In genomic region chr8:92747951-92748350, GRCm38 (mm10) we compare ENCODE assay signal across 20 mouse cellular contexts.
DNase-seq lines count a peak whose midpoint lies in the region; ATAC-seq lines count a peak whose summit lies in the region.
"Had no signal": no experiment of that assay in that cellular context is flagged by ENCODE, and none has a peak within 500 bp of the region (broad histone marks: within the 10 kb centered on the region; RNA-seq: fewer than 3 reads in every experiment).

No protein-coding gene starts in this region.

- H3K27me3 ChIP-seq in hindbrain, embryonic 10.5 days (ENCODE audit: insufficient read depth, poor library complexity, severe bottlenecking), result peaks cover 39% of the 10 kb centered on the region
- H3K27me3 ChIP-seq in hindbrain, embryonic 16.5 days (replicated peaks; ENCODE audit: control insufficient read depth, insufficient read depth, low read length), result no peaks in the 10 kb centered on the region; the same call in 1 of the 2 replicates
- H3K27me3 ChIP-seq in midbrain, embryonic 11.5 days (ENCODE audit: control insufficient read depth, insufficient read depth, low read length), result no peaks in the 10 kb centered on the region
- H3K27me3 ChIP-seq: embryonic facial prominence, embryonic 12.5 days; limb, embryonic 13.5 days; liver, embryonic 13.5 days; lung, embryonic 15.5 days had no signal

- H3K36me3 ChIP-seq in hindbrain, embryonic 10.5 days, result no peaks in the 10 kb centered on the region
- H3K36me3 ChIP-seq in hindbrain, embryonic 16.5 days (ENCODE audit: control insufficient read depth, insufficient read depth, low read length), result no peaks in the 10 kb centered on the region
- no peaks in the 10 kb centered on the region for H3K36me3 ChIP-seq in midbrain, embryonic 11.5 days (ENCODE audit: control insufficient read depth, insufficient read depth, low read length)
- H3K36me3 ChIP-seq: embryonic facial prominence, embryonic 12.5 days; heart, embryonic 13.5 days; hindbrain, embryonic 15.5 days; limb, embryonic 13.5 days; liver, embryonic 13.5 days; lung, embryonic 15.5 days had no signal

- H3K4me1 ChIP-seq in hindbrain, embryonic 10.5 days (replicated peaks), result peaks cover 32% of the 10 kb centered on the region
- H3K4me1 ChIP-seq in hindbrain, embryonic 16.5 days (ENCODE audit: control insufficient read depth, insufficient read depth, low read depth, low read length), result no peaks in the 10 kb centered on the region
- peaks cover 24% of the 10 kb centered on the region for H3K4me1 ChIP-seq in midbrain, embryonic 11.5 days (ENCODE audit: control insufficient read depth, insufficient read depth, low read length)
- H3K4me1 ChIP-seq: embryonic facial prominence, embryonic 12.5 days; heart, embryonic 13.5 days; liver, embryonic 13.5 days; lung, embryonic 15.5 days had no signal

- no peak for ATAC-seq in hindbrain, embryonic 16.5 days
- ATAC-seq in midbrain, embryonic 11.5 days (ENCODE audit: low FRiP score), result no peak

- H3K9ac ChIP-seq in hindbrain, embryonic 16.5 days (ENCODE audit: low read depth, low read length), result no peak overlapping the region
- no peak overlapping the region for H3K9ac ChIP-seq in midbrain, embryonic 11.5 days (ENCODE audit: low read length)
- H3K9ac ChIP-seq: embryonic facial prominence, embryonic 12.5 days; heart, embryonic 13.5 days; hindbrain, embryonic 15.5 days; limb, embryonic 13.5 days; liver, embryonic 13.5 days; lung, embryonic 15.5 days had no signal

- H3K9me3 ChIP-seq in hindbrain, embryonic 10.5 days, result no peaks in the 10 kb centered on the region
- no peaks in the 10 kb centered on the region for H3K9me3 ChIP-seq in hindbrain, embryonic 16.5 days (ENCODE audit: control insufficient read depth, low read length)
- no peaks in the 10 kb centered on the region for H3K9me3 ChIP-seq in midbrain, embryonic 11.5 days (ENCODE audit: control insufficient read depth, low read length)
- H3K9me3 ChIP-seq: embryonic facial prominence, embryonic 12.5 days; heart, embryonic 13.5 days; hindbrain, embryonic 15.5 days; limb, embryonic 13.5 days; liver, embryonic 13.5 days; lung, embryonic 15.5 days had no signal

- H3K4me3 ChIP-seq in hindbrain, embryonic 10.5 days, result no peak overlapping the region
- no peak overlapping the region for H3K4me3 ChIP-seq in hindbrain, embryonic 16.5 days (ENCODE audit: low read length)
- no peak overlapping the region for H3K4me3 ChIP-seq in midbrain, embryonic 11.5 days (ENCODE audit: low read depth, low read length)
- H3K4me3 ChIP-seq: embryonic facial prominence, embryonic 12.5 days; erythroblast, embryonic 14.5 days; heart, embryonic 13.5 days; hindbrain, embryonic 15.5 days; limb, embryonic 13.5 days; liver, embryonic 13.5 days; lung, embryonic 15.5 days had no signal

- H3K27ac ChIP-seq in hindbrain, embryonic 10.5 days, result peak overlapping the region; percentile 50; the same call in 1 of the 2 replicates
- H3K27ac ChIP-seq in hindbrain, embryonic 16.5 days (ENCODE audit: low read depth, low read length), result no peak overlapping the region
- H3K27ac ChIP-seq in midbrain, embryonic 11.5 days (ENCODE audit: low read depth, low read length), result no peak overlapping the region
- H3K27ac ChIP-seq: embryonic facial prominence, embryonic 12.5 days; heart, embryonic 13.5 days; hindbrain, embryonic 15.5 days; limb, embryonic 13.5 days; liver, embryonic 13.5 days; lung, embryonic 15.5 days had no signal

- peak; percentile 18 to 29 for DNase-seq in cerebellum, postnatal 10 days
- DNase-seq in cerebellum, adult 9-11 months, result no peak
- DNase-seq in hindbrain, embryonic 10.5 days (ENCODE audit: low spot score), result no peak
- no peak for DNase-seq in midbrain, embryonic 11.5 days (ENCODE audit: low spot score, missing footprints)
- peak; percentile 29 for DNase-seq in skeletal muscle tissue, adult 2 months (ENCODE audit: low read depth, low spot score)
- no peak for DNase-seq in lung, postnatal 4 days
- DNase-seq in ovary, postnatal 14 days (ENCODE audit: low spot score), result no peak
- DNase-seq: adrenal gland, postnatal 36 days; cerebellum, adult 8-10 months; heart, adult 18-20 months; kidney, adult 11 months; liver, embryonic 13.5 days; thymus, postnatal 4 days had no signal

- H3K4me2 ChIP-seq in hindbrain, embryonic 16.5 days (ENCODE audit: low read length), result no peak overlapping the region
- peak overlapping the region; percentile 11; the same call in 1 of the 2 replicates for H3K4me2 ChIP-seq in midbrain, embryonic 11.5 days
- H3K4me2 ChIP-seq: embryonic facial prominence, embryonic 12.5 days; heart, embryonic 13.5 days; hindbrain, embryonic 15.5 days; limb, embryonic 13.5 days; liver, embryonic 13.5 days; lung, embryonic 15.5 days had no signal

- WGBS in hindbrain, embryonic 10.5 days, result 64% methylated on average over 6 of the region's 6 CpGs
- WGBS in hindbrain, embryonic 16.5 days, result 37% methylated on average over 6 of the region's 6 CpGs
- 63% methylated on average over 6 of the region's 6 CpGs for WGBS in midbrain, embryonic 11.5 days

Comparison
In these comparisons a context has a peak if more than half of its experiments do, and no peak if none do; other contexts are left out.
1. DNase-seq: peak in cerebellum, postnatal 10 days (2 of 2) and skeletal muscle tissue, adult 2 months (single experiment); none in cerebellum, adult 9-11 months (single experiment), hindbrain, embryonic 10.5 days (single experiment), midbrain, embryonic 11.5 days (single experiment), lung, postnatal 4 days (0 of 2) and ovary, postnatal 14 days (single experiment).